Mouse (Mus musculus) midbrain, embryonic 13.5 days (tissue): ENCODE measurements around the gene Ginm1. TPM values are rescaled to one million over a fixed set of nuclear protein-coding genes. Genes with fewer than 3 reads are reported as not detected.
A peak's percentile ranks its signal among the peaks of the same experiment; 100 is the strongest.

Experiments
- ATAC-seq: fragments of 200-750 bp; cut with Nextera tagmentation; 2 replicates; pipeline ENCODE4 v1.8.0; 2017; ENCODE audit warnings: mild to moderate bottlenecking, moderate TSS enrichment, moderate library complexity
- H3K27ac ChIP-seq: fragments of 300-500 bp; sonication (generic); 2 replicates; pipeline ENCODE4 v1.5.1; 2015; ENCODE audit warnings: inconsistent platforms, mild to moderate bottlenecking, moderate library complexity
- H3K27me3 ChIP-seq: fragments of 300-500 bp; sonication (generic); 2 replicates; pipeline ENCODE4 v1.6.1; 2015; ENCODE audit warnings: mild to moderate bottlenecking, inconsistent platforms
- H3K36me3 ChIP-seq: fragments of 300-500 bp; sonication (generic); 2 replicates; pipeline ENCODE4 v1.6.1; 2015; ENCODE audit warnings: mild to moderate bottlenecking, inconsistent platforms
- H3K4me1 ChIP-seq: fragments of 300-500 bp; sonication (generic); replicated peaks from 2 replicates; pipeline ENCODE4 v1.6.1; 2015; ENCODE audit warnings: inconsistent platforms
- H3K4me2 ChIP-seq: fragments of 300-500 bp; sonication (generic); replicated peaks from 2 replicates; pipeline ENCODE4 v1.6.1; 2015; ENCODE audit warnings: moderate library complexity, mild to moderate bottlenecking, inconsistent platforms
- H3K4me3 ChIP-seq: fragments of 300-500 bp; sonication (generic); replicated peaks from 2 replicates; pipeline ENCODE4 v1.5.1; 2015; ENCODE audit warnings: mild to moderate bottlenecking, inconsistent platforms
- H3K9ac ChIP-seq: fragments of 300-500 bp; sonication (generic); replicated peaks from 2 replicates; pipeline ENCODE4 v1.6.1; 2015; ENCODE audit warnings: mild to moderate bottlenecking, inconsistent platforms
- H3K9me3 ChIP-seq: fragments of 300-500 bp; sonication (generic); 2 replicates; pipeline ENCODE4 v1.6.1; 2016; ENCODE audit warnings: mild to moderate bottlenecking, inconsistent platforms
- WGBS: fragments of 180-500 bp; shearing (Covaris S2); methylation state at CpG from one replicate; pipeline ENCODE4 v1.1.7; 2015; 5-methylcytosine and 5-hydroxymethylcytosine counted together
- polyA plus RNA-seq: library from polyadenylated mRNA; unstranded; fragments of >200 nt; fragmentation: Nextera tagmentation; extraction: Ambion mirVana; gene quantifications from 2 replicates; pipeline ENCODE4 v1.2.1, GENCODE M21; 2015

Gene Ginm1
- 49.6 and 51.1 TPM in 2 replicates for polyA plus RNA-seq

DNA sequence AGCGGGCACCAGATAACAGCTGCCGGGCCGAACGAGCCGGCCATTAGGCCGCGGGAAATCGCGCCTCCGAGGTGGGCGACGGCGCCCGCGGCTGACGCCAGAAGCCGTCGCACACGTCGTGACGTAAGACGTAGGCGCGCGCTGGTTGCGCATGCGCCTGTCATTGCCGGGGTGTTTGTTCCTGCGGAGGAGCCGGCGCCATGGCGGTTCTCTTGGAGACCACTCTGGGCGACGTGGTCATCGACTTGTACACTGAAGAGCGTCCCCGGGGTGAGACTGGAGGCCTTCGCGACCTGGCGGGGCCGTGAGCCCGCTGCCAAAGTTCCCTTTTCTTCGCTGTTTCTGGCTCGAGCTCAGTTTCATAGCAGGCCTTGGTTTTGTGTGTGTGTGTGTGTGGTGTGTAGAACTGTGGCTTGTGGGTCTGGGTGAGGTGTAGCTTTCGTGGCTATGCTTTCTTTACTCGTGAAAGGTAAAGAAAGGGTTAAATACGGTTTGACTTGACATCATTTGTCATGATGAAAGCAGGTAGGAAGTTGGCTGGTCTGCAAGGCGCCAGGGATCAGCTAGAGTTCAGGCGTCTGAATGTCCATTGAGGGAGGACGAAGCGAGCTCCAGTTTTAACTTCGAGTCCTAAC is at the start of gene Ginm1, which contains the start of gene Ppil4:
TSS of gene Ginm1 (minus strand) at position 74 of the 635 bp plus-strand sequence.
TSS of gene Ppil4 (plus strand) at position 141 of the 635 bp plus-strand sequence.
- H3K27ac ChIP-seq = peak within 1 kb of the TSS; percentile 73
- H3K9me3 ChIP-seq = no peaks in the 10 kb centered on the region
- H3K4me2 ChIP-seq = peak within 1 kb of the TSS; percentile 76
- H3K9ac ChIP-seq = peak within 1 kb of the TSS; percentile 86
- peaks cover 31% of the 10 kb centered on the region for H3K4me1 ChIP-seq
- peaks cover 34% of the 10 kb centered on the region for H3K36me3 ChIP-seq
- WGBS = under 1% methylated on average over 52 of the region's 52 CpGs
- H3K4me3 ChIP-seq = peak within 1 kb of the TSS; percentile 94
- no peaks in the 10 kb centered on the region for H3K27me3 ChIP-seq
- ATAC-seq = peak; percentile 94

DNA sequence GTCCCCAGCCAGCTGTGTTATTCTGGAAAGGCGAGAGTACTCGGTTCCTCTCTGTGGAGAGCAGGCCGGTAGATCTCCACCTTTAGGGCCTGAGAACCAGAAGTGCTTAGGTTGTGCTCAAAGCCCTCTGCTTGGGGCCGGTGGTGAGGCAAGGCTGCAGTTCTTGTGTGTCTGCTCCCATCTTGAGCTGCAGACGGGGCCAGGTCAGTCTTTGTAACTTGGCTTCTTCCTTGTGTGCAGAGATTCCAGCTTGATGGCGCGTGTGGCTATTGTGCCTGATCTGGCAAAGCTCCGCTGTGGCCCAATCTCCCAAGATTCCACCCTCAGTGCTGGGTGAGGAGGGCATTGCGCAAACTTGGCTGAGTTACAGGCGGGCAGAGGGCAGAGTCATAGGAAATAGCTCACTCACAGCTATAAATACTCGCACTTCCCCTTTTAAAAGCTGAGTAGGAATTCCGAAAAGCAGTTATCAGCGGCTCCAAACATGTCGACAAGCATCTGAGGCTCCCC is 49.0 kb upstream of the Ginm1 start:
- WGBS = 78% methylated on average over 14 of the region's 14 CpGs
- H3K4me2 ChIP-seq = no peak overlapping the region
- ATAC-seq = no peak
- no peak overlapping the region for H3K9ac ChIP-seq
- no peak overlapping the region for H3K27ac ChIP-seq
- no peak overlapping the region for H3K4me3 ChIP-seq
- no peaks in the 10 kb centered on the region for H3K9me3 ChIP-seq
- H3K4me1 ChIP-seq = no peaks in the 10 kb centered on the region
- H3K27me3 ChIP-seq = no peaks in the 10 kb centered on the region
- no peaks in the 10 kb centered on the region for H3K36me3 ChIP-seq

DNA sequence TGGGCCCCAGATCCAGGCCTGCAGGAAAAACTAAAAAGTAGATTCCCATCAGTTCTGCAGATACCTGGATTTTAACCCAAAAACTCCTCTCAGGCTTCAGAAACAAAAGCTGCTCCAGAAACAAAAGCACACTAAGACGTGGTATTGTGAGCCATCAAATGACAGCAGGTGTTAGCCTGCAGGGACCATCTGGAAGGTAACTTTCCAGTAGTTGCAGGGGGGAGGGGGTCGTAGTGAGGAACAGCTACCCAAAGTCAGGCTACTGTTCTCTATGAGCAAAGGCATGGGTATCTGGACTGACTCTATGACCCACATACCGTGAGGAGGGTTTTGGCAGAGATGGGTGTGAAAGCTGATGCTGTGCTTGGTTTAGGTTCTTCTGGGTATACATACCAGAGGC is 48.2 kb upstream of the Ginm1 start:
- Histone ChIP-seq H3K36me3 (no peaks in the 10 kb centered on the region), H3K9ac (no peak overlapping the region), H3K4me1 (no peaks in the 10 kb centered on the region), H3K4me2 (no peak overlapping the region), H3K27ac (no peak overlapping the region), H3K9me3 (no peaks in the 10 kb centered on the region), H3K4me3 (no peak overlapping the region), H3K27me3 (no peaks in the 10 kb centered on the region)
- ATAC-seq = no peak
- 57% methylated on average over 3 of the region's 3 CpGs for WGBS

- Histone ChIP-seq H3K4me3 (no peak overlapping the region), H3K27ac (no peak overlapping the region), H3K4me1 (no peaks in the 10 kb centered on the region), H3K9ac (no peak overlapping the region), H3K4me2 (no peak overlapping the region), H3K36me3 (no peaks in the 10 kb centered on the region), H3K9me3 (no peaks in the 10 kb centered on the region), H3K27me3 (no peaks in the 10 kb centered on the region)
- 82% methylated on average over 2 of the region's 2 CpGs for WGBS
- no peak for ATAC-seq
Observed at GRCm38 (mm10) chr10:7840353-7840733, 47.7 kb upstream of the Ginm1 start.

DNA sequence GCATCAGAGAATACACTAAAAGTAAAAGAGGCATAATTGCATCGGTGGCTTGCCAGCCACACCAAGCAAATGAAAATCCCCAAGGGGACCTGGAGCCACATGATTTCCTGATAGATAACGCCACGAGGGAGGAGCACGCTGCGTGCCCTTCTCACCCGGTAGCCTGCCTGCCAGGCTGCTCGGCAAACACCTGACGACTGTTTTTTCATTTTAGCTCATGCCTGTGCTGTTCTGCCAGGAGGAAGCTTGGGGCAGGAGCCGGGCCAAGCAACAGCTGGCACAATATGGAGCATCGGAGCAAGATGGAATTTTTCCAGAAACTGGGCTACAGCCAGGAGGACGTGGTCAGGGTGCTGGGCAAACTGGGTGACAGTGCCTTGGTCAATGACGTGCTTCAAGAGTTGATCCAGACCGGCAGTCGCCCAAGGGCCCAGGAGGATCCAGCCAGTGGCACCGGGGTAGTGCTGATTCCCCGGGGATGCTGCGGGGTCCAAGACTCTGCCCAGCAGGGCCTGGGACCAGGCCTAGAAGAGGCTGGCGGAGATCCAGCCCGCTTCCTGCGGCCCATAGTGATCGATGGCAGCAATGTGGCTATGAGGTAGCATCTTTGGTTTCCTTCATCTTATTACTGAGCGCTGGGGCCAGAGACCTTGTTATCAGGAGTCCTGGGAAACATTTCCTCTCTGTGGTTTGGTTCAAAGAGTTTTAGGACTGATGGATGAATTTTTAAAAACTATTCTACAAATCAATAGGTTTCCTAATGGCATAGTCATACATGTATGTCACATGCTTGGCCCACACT is 47.1 kb upstream of the Ginm1 start:
- no peak for ATAC-seq

GRCm38 (mm10) chr10:7838874-7839421 is 46.3 kb upstream of the Ginm1 start:
- Histone ChIP-seq H3K36me3 (no peaks in the 10 kb centered on the region), H3K4me2 (no peak overlapping the region), H3K27me3 (no peaks in the 10 kb centered on the region), H3K9me3 (no peaks in the 10 kb centered on the region), H3K4me1 (no peaks in the 10 kb centered on the region), H3K27ac (no peak overlapping the region), H3K9ac (no peak overlapping the region), H3K4me3 (no peak overlapping the region)
- WGBS = 94% methylated on average over 5 of the region's 5 CpGs
- ATAC-seq = no peak

More for the DNA sequence above, 47.1 kb upstream of the Ginm1 start:
- H3K4me1 ChIP-seq = no peaks in the 10 kb centered on the region
- H3K9me3 ChIP-seq = no peaks in the 10 kb centered on the region
- no peak overlapping the region for H3K4me3 ChIP-seq
- no peak overlapping the region for H3K27ac ChIP-seq
- no peak overlapping the region for H3K9ac ChIP-seq
- H3K36me3 ChIP-seq = no peaks in the 10 kb centered on the region
- 91% methylated on average over 22 of the region's 22 CpGs for WGBS
- H3K4me2 ChIP-seq = no peak overlapping the region
- H3K27me3 ChIP-seq = no peaks in the 10 kb centered on the region

DNA sequence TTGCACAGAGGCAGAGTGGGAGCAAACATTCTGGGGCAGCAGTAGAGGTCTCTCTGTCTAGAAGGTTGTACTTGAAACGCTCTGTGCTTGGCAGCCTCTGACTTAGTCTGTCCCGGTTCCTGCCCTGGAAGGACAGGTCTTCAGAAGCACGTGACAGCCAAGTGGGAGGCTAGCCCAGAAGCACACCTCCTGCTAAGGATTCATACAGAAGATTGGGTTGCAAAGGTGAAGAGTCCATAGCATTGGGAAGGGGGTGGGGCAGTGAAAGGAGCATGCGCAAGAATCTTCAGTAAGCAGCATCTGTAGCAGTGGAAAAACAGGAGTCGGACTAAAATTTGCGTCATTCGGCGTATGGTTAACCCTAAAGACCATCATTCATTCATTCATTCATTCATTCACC is 45.4 kb upstream of the Ginm1 start:
- no peaks in the 10 kb centered on the region for H3K4me1 ChIP-seq
- ATAC-seq = no peak
- 92% methylated on average over 8 of the region's 8 CpGs for WGBS

DNA sequence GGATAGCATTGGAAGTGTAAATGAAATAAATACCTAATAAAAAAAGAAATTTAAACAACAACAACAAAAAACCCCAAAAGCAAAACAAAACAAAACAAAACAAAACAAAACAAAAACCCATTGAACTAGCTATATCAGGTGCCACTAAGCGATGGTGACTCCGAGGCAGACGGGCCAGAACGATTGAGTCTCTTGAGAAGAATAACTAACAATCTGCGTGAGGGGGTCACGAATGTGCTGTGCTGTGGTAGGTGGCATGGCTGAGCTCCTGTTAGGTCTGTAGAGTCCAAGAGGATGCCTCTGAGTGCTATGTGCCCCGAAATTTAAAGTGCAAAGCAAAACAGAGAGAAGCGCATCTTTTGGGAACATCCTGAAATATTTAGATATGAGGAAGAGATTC is 44.8 kb upstream of the Ginm1 start:
- Histone ChIP-seq H3K4me1 (no peaks in the 10 kb centered on the region), H3K27me3 (no peaks in the 10 kb centered on the region), H3K9ac (no peak overlapping the region), H3K9me3 (no peaks in the 10 kb centered on the region), H3K4me3 (no peak overlapping the region), H3K36me3 (no peaks in the 10 kb centered on the region), H3K27ac (no peak overlapping the region), H3K4me2 (no peak overlapping the region)
- ATAC-seq = no peak
- WGBS = 93% methylated on average over 8 of the region's 8 CpGs

More for the DNA sequence above, 45.4 kb upstream of the Ginm1 start:
- H3K36me3 ChIP-seq = no peaks in the 10 kb centered on the region
- no peaks in the 10 kb centered on the region for H3K9me3 ChIP-seq
- H3K4me2 ChIP-seq = no peak overlapping the region
- H3K9ac ChIP-seq = no peak overlapping the region
- no peaks in the 10 kb centered on the region for H3K27me3 ChIP-seq
- H3K4me3 ChIP-seq = no peak overlapping the region
- H3K27ac ChIP-seq = no peak overlapping the region

- no peaks in the 10 kb centered on the region for H3K9me3 ChIP-seq
- no peaks in the 10 kb centered on the region for H3K27me3 ChIP-seq
- no peak for ATAC-seq
- WGBS = 80% methylated on average over 2 of the region's 2 CpGs
- H3K4me1 ChIP-seq = 0 out of 2 replicates have a peak, but pooled peaks cover 5% of the 10 kb centered on the region
- no peak overlapping the region for H3K27ac ChIP-seq
- no peak overlapping the region for H3K9ac ChIP-seq
- H3K36me3 ChIP-seq = no peaks in the 10 kb centered on the region
- no peak overlapping the region for H3K4me3 ChIP-seq
- no peak overlapping the region for H3K4me2 ChIP-seq
Observed at GRCm38 (mm10) chr10:7836902-7837301, 44.3 kb upstream of the Ginm1 start.

- Histone ChIP-seq H3K4me2 (no peak overlapping the region), H3K4me1 (0 out of 2 replicates have a peak, but pooled peaks cover 7% of the 10 kb centered on the region), H3K27me3 (no peaks in the 10 kb centered on the region), H3K9me3 (no peaks in the 10 kb centered on the region), H3K36me3 (no peaks in the 10 kb centered on the region), H3K4me3 (no peak overlapping the region), H3K27ac (no peak overlapping the region), H3K9ac (no peak overlapping the region)
- 80% methylated on average over 10 of the region's 10 CpGs for WGBS
- no peak for ATAC-seq
Observed at GRCm38 (mm10) chr10:7834671-7835225, 42.1 kb upstream of the Ginm1 start.

GRCm38 (mm10) chr10:7833377-7834165 is 40.9 kb upstream of the Ginm1 start:
- Histone ChIP-seq H3K27me3 (no peaks in the 10 kb centered on the region), H3K4me3 (no peak overlapping the region), H3K9me3 (no peaks in the 10 kb centered on the region), H3K4me1 (0 out of 2 replicates have a peak, but pooled peaks cover 7% of the 10 kb centered on the region), H3K27ac (no peak overlapping the region), H3K4me2 (no peak overlapping the region), H3K9ac (no peak overlapping the region), H3K36me3 (no peaks in the 10 kb centered on the region)
- ATAC-seq = no peak
- WGBS = 84% methylated on average over 9 of the region's 9 CpGs
